In the genomic region with DNA sequence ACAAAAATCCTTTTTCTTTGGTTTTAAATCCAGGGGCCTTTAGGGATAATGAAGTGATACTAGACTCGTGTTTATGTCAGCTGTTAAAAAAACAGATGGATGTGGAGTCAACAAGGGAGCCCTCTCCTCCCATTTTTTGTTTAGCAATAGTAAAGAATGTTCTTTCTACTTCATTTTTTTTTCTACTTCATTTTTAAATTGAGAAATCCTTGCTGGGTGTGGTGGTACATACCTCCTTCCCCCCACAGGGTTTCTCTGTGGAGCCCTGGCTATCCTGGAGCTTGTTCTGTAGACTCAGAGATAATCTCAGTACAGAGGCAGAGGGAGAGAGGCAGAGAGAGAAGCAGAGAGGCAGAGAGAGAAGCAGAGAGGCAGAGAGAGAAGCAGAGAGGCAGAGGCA, we compare ENCODE assay signal across 23 mouse cellular contexts.
"Had no signal": no experiment of that assay in that cellular context is flagged by ENCODE, and none has a peak within 500 bp of the region (broad histone marks: within the 10 kb centered on the region; RNA-seq: fewer than 3 reads in every experiment).

No protein-coding gene starts in this region.

- DNase-seq: kidney, adult 18-20 months; kidney, adult 9 months; kidney, postnatal 25 days; layer of hippocampus, adult 9-11 months; liver; lung, adult 18-20 months; right cerebral cortex, adult 18-20 months; right cerebral cortex, postnatal 14 days; right cerebral cortex, postnatal 4 days; thymus, postnatal 25 days had no signal

- H3K4me3 ChIP-seq: layer of hippocampus, adult 2 months; limb, embryonic 10.5 days; limb, embryonic 13.5 days; liver, embryonic 12.5 days; liver, embryonic 15.5 days; midbrain, embryonic 12.5 days; midbrain, embryonic 15.5 days; neural tube, embryonic 12.5 days; neural tube, embryonic 15.5 days; stomach, embryonic 15.5 days had no signal

- H3K27ac ChIP-seq: kidney, postnatal 0 days; layer of hippocampus, adult 2 months; limb, embryonic 10.5 days; limb, embryonic 13.5 days; liver, embryonic 12.5 days; liver, embryonic 15.5 days; macrophage; midbrain, embryonic 12.5 days; midbrain, embryonic 15.5 days; neural tube, embryonic 12.5 days; neural tube, embryonic 15.5 days; stomach, embryonic 15.5 days had no signal

- H3K9ac ChIP-seq: limb, embryonic 13.5 days; liver, embryonic 12.5 days; liver, embryonic 15.5 days; midbrain, embryonic 12.5 days; midbrain, embryonic 15.5 days; neural tube, embryonic 12.5 days; neural tube, embryonic 15.5 days; stomach, embryonic 15.5 days had no signal

- ATAC-seq: intestine, embryonic 16.5 days; liver, embryonic 12.5 days; midbrain, embryonic 15.5 days had no signal

- H3K9me3 ChIP-seq: limb, embryonic 10.5 days; limb, embryonic 13.5 days; liver, embryonic 12.5 days; liver, embryonic 15.5 days; midbrain, embryonic 12.5 days; midbrain, embryonic 15.5 days; neural tube, embryonic 12.5 days; neural tube, embryonic 15.5 days; stomach, embryonic 15.5 days had no signal

- H3K27me3 ChIP-seq: limb, embryonic 13.5 days; liver, embryonic 12.5 days; liver, embryonic 15.5 days; midbrain, embryonic 12.5 days; midbrain, embryonic 15.5 days; neural tube, embryonic 12.5 days; neural tube, embryonic 15.5 days; stomach, embryonic 15.5 days had no signal

- H3K4me1 ChIP-seq: limb, embryonic 10.5 days; limb, embryonic 13.5 days; liver, embryonic 12.5 days; liver, embryonic 15.5 days; midbrain, embryonic 12.5 days; midbrain, embryonic 15.5 days; neural tube, embryonic 12.5 days; neural tube, embryonic 15.5 days; stomach, embryonic 15.5 days had no signal

- H3K4me2 ChIP-seq: limb, embryonic 13.5 days; liver, embryonic 12.5 days; liver, embryonic 15.5 days; midbrain, embryonic 12.5 days; midbrain, embryonic 15.5 days; neural tube, embryonic 12.5 days; neural tube, embryonic 15.5 days; stomach, embryonic 15.5 days had no signal
